Mouse (Mus musculus) liver, postnatal 0 days (tissue): ENCODE measurements around the gene Ubl7. TPM values are rescaled to one million over a fixed set of nuclear protein-coding genes. Genes with fewer than 3 reads are reported as not detected.
A peak's percentile ranks its signal among the peaks of the same experiment; 100 is the strongest.

Experiments used
- ATAC-seq: fragments of 200-750 bp; cut with Nextera tagmentation; 2 replicates; pipeline ENCODE4 v1.8.0; 2017; ENCODE audit warnings: mild to moderate bottlenecking, moderate library complexity
- DNase-seq: peaks from one replicate; pipeline ENCODE4 v3.0.0-alpha.2; 2016
- H3K27ac ChIP-seq: fragments of 300-500 bp; sonication (generic); 2 replicates; pipeline ENCODE4 v1.5.1; 2014; ENCODE audit warnings: antibody characterized with exemption, moderate library complexity, mild to moderate bottlenecking, low read depth
- H3K27me3 ChIP-seq: fragments of 300-500 bp; sonication (generic); 2 replicates; pipeline ENCODE4 v1.6.1; 2014; ENCODE audit warnings: low read length, control low read depth, mixed read lengths; ENCODE audit not compliant: insufficient read depth
- H3K36me3 ChIP-seq: fragments of 300-500 bp; sonication (generic); replicated peaks from 2 replicates; pipeline ENCODE4 v1.6.1; 2014; ENCODE audit warnings: mild to moderate bottlenecking, control low read depth, low read length, moderate library complexity, mixed read lengths; ENCODE audit not compliant: insufficient read depth
- H3K4me1 ChIP-seq: fragments of 300-500 bp; sonication (generic); 2 replicates; pipeline ENCODE4 v1.6.1; 2014; ENCODE audit warnings: antibody characterized with exemption, mild to moderate bottlenecking, control low read depth; ENCODE audit not compliant: insufficient read depth
- H3K4me2 ChIP-seq: fragments of 300-500 bp; sonication (generic); 2 replicates; pipeline ENCODE4 v1.6.1; 2014; ENCODE audit warnings: low read depth, mild to moderate bottlenecking, low read length, moderate library complexity, mixed read lengths
- H3K4me3 ChIP-seq: fragments of 300-500 bp; sonication (generic); 2 replicates; pipeline ENCODE4 v1.5.1; 2014; ENCODE audit warnings: low read depth, low read length
- H3K9ac ChIP-seq: fragments of 300-500 bp; sonication (generic); replicated peaks from 2 replicates; pipeline ENCODE4 v1.6.1; 2014; ENCODE audit warnings: mild to moderate bottlenecking, moderate library complexity
- H3K9me3 ChIP-seq: fragments of 300-500 bp; sonication (generic); 2 replicates; pipeline ENCODE4 v1.6.1; 2016; ENCODE audit warnings: mild to moderate bottlenecking, control low read depth, low read length, mixed read lengths
- CTCF ChIP-seq: sonication (generic); IDR thresholded peaks from 2 replicates; pipeline ENCODE4 v1.5.1; 2016; ENCODE audit warnings: antibody characterized with exemption, low read depth
- EP300 ChIP-seq: IDR thresholded peaks from 2 replicates; pipeline ENCODE4 v1.6.1; 2016; ENCODE audit warnings: antibody characterized with exemption, low read depth, mild to moderate bottlenecking
- WGBS: fragments of 180-500 bp; shearing (Covaris S2); extraction: QIAGEN DNeasy Blood & Tissue Kit; methylation state at CpG from one replicate; pipeline ENCODE4 v1.1.7; 2014; ENCODE audit not compliant: insufficient replicate concordance; 5-methylcytosine and 5-hydroxymethylcytosine counted together
- polyA plus RNA-seq: library from polyadenylated mRNA; unstranded; fragments of >200 nt; fragmentation: Nextera tagmentation; extraction: Ambion mirVana; gene quantifications from 2 replicates; pipeline ENCODE4 v1.2.1, GENCODE M21; 2015

The Ubl7 gene
- polyA plus RNA-seq, 1 experiment from 2014 or later, result 51.2 TPM

DNA sequence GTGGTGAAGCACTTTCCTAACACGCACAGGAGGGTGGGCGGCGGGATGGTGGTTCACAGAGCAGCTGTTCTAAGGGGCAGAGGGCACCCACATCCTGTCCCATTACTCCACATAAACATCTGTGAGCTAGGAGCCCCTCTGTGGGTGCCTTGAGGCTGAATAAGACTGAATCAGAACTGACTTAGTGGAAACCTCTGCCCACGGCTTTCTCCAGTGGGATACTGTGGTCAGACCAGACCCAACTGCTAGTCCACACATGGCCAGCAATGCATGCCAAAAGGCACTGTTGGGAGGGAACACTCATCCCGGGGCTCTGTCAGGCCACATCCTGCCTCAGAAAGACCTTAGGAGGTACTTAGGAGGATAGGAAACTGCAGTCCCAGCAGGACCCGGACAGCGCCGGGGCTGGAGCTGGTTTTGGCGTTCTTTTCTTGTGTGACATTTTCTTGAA lies 61.4 kb downstream of the Ubl7 start:
- TF ChIP-seq CTCF (no peak), EP300 (no peak)
- no peaks in the 10 kb centered on the region for H3K36me3 ChIP-seq
- peaks cover 29% of the 10 kb centered on the region for H3K4me1 ChIP-seq
- H3K27ac ChIP-seq, result 0 out of 2 replicates have a peak overlapping the region, but pooled peaks have one; percentile 40
- H3K4me2 ChIP-seq, result no peak overlapping the region
- ATAC-seq (peak; percentile 14; the same call in 1 of the 2 replicates), DNase-seq (no peak)
- no peak overlapping the region for H3K4me3 ChIP-seq
- no peaks in the 10 kb centered on the region for H3K9me3 ChIP-seq
- no peak overlapping the region for H3K9ac ChIP-seq
- H3K27me3 ChIP-seq, result no peaks in the 10 kb centered on the region
- WGBS, result 44% methylated on average over 9 of the region's 9 CpGs

DNA sequence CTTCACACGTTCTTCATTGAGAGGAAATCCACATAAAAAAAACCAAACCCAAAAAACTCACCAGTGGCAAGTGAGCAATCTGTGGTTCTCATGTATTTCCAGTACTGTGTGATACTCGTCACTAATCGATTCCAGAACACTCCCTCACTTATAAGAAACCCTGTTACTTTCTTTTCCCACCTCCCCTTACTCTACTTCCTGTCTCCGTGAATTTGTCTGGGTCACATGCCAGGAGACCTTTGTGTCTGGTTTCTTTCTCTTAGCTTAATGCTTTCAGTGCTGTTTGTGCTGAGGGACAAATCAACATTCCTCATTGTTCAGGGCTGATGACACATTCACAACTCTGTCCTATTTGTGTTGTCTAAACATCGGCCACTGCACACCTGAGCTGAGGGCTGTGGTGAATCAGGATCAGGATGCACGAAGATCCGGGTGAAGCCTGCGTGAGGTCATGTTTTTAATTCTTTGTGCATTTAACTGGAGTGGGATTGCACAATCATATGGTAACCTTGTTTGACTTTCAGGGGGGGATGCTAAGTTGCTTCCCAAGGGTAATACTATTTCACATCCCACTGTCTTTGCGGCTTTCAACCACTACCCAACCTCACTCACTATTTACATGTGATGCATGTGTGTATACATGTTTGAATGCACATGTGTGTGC lies 62.1 kb downstream of the Ubl7 start:
- no peak for DNase-seq
- Histone ChIP-seq H3K4me3 (no peak overlapping the region), H3K4me2 (no peak overlapping the region), H3K36me3 (no peaks in the 10 kb centered on the region), H3K27ac (no peak overlapping the region; the same call in 1 of the 2 replicates), H3K4me1 (peaks cover 29% of the 10 kb centered on the region), H3K27me3 (no peaks in the 10 kb centered on the region), H3K9ac (no peak overlapping the region), H3K9me3 (no peaks in the 10 kb centered on the region)
- no peak for TF ChIP-seq EP300
- TF ChIP-seq CTCF, result no peak
- peak; percentile 38; the same call in 1 of the 2 replicates for ATAC-seq
- WGBS, result 43% methylated on average over 9 of the region's 9 CpGs

DNA sequence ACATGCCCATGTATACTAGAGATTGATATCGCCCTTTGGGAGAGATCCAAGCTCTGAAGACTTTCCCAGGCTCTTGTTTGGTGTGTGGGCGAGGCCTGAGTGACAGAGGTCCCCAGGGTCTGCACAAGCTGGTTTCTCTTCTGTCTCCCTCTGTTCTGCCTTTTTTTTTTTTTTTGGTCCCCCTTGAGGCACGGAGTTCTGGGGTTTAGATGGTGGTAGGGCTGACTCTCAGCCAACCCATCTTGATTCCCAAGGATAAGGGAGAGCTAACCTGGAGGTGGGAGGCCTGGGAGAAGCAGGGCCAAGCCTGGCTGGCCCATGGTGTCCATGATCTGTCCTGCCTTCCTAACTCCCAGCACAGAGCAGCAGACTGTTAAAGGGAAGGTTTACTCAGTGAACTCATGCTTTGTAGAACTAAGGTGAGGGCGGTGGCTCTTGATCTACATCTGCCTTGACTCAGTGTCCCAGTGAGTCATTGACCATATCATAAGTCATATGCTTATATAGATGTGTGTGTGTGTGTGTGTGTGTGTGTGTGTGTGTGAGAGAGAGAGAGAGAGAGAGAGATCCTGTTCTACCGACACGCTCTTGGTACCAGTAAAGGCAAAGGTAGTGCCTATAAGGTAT lies 62.8 kb downstream of the Ubl7 start:
- Histone ChIP-seq H3K27ac (no peak overlapping the region), H3K4me2 (no peak overlapping the region), H3K4me3 (no peak overlapping the region), H3K27me3 (no peaks in the 10 kb centered on the region), H3K36me3 (no peaks in the 10 kb centered on the region), H3K9me3 (no peaks in the 10 kb centered on the region), H3K9ac (no peak overlapping the region), H3K4me1 (peaks cover 25% of the 10 kb centered on the region)
- DNase-seq (no peak), ATAC-seq (no peak)
- no peak for TF ChIP-seq CTCF
- TF ChIP-seq EP300, result no peak
- 74% methylated on average over 6 of the region's 6 CpGs for WGBS

DNA sequence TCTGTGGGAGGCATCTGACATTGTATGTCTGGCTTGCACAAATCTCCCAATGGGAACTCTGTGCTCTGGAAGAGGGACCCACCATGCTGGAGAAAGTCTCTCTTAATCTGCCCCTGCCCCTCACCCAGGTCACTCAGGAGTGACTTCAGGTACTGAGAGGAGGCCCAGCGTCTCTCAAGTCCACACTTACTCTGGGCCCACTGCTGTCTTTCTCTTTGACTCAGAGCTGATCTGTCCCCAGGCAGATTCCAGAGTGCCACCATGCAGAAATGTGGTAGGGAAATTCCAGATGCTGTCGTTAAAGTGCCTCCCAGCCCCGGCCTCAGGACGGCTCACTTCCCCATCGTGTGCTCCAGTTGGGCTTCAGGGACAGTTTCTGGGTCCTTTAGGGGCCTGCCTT lies 63.4 kb downstream of the Ubl7 start:
- no peak for TF ChIP-seq EP300
- no peak for TF ChIP-seq CTCF
- Histone ChIP-seq H3K9ac (no peak overlapping the region), H3K4me2 (no peak overlapping the region), H3K36me3 (no peaks in the 10 kb centered on the region), H3K27ac (no peak overlapping the region), H3K27me3 (no peaks in the 10 kb centered on the region), H3K4me1 (peaks cover 20% of the 10 kb centered on the region), H3K9me3 (no peaks in the 10 kb centered on the region), H3K4me3 (no peak overlapping the region)
- DNase-seq (no peak), ATAC-seq (no peak)
- 60% methylated on average over 5 of the region's 5 CpGs for WGBS

DNA sequence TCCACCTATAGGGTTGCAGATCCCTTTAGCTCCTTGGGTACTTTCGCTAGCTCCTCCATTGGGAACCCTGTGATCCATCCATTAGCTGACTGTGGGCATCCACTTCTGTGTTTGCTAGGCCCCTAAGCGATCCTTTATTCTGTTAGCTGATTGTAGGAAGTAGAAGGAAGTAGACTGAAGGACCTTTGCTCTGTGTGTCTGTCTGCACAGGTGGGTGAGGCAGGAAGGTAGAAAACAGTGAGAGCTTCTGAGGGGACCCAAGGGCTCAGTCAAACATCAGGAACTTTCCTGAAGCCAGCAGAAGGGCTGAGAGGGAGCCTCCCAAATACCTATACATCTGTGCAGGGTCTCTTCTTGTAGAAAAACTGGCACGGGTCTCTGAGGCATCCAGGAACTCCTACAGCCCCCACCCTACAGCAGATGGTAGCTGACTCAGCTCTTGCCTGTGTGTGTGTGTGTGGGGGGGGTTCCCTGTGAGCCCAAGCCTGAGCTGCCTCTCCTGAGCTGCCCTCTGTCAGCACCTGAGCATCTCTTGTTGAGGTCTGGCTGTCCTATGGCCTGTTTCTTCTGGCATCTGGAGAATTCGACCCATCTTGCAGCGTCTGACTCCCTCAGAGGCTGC lies 64.5 kb downstream of the Ubl7 start:
- no peak for ATAC-seq
- Histone ChIP-seq H3K4me1 (peaks cover 20% of the 10 kb centered on the region), H3K9ac (no peak overlapping the region), H3K27ac (no peak overlapping the region), H3K4me2 (no peak overlapping the region), H3K27me3 (no peaks in the 10 kb centered on the region), H3K9me3 (no peaks in the 10 kb centered on the region), H3K4me3 (no peak overlapping the region), H3K36me3 (no peaks in the 10 kb centered on the region)
- no peak for TF ChIP-seq EP300
- no peak for TF ChIP-seq CTCF
- WGBS, result 79% methylated on average over 5 of the region's 5 CpGs
- DNase-seq, result no peak

DNA sequence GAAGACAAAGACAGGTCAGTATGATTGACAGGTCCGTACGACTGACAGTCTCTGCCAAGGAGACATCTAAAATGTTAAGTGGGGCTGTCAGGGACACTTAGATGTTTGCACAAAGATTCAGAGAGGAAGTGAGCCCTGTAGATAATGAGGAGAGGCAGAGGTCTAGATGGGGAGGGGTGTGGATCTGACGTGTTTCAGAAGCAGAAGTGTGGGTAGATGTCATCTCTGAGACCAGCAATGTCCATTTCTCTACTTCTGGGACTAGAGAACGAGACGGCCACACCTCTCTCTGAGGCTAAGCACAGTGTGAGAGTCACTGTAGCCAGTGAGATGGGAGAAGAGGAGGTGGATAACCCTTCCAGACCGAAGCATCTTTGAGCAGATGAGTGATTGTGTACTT lies 67.2 kb downstream of the Ubl7 start:
- Histone ChIP-seq H3K4me1 (peaks cover 5% of the 10 kb centered on the region), H3K36me3 (no peaks in the 10 kb centered on the region), H3K4me3 (no peak overlapping the region), H3K27ac (no peak overlapping the region), H3K4me2 (no peak overlapping the region), H3K9me3 (no peaks in the 10 kb centered on the region), H3K9ac (no peak overlapping the region), H3K27me3 (no peaks in the 10 kb centered on the region)
- ATAC-seq (no peak), DNase-seq (no peak)
- 36% methylated on average over 6 of the region's 6 CpGs for WGBS
- TF ChIP-seq EP300, result no peak
- no peak for TF ChIP-seq CTCF
